Mouse (Mus musculus) megakaryocyte, embryonic 14.5 days (primary cell): ENCODE results near the gene Dnajb8. TPM values are rescaled to one million over a fixed set of nuclear protein-coding genes. Genes with fewer than 3 reads are reported as not detected.

Experiments
- H3K27me3 ChIP-seq: replicated peaks from 2 replicates; pipeline ENCODE3; 2012; ENCODE audit warnings: inconsistent platforms
- H3K36me3 ChIP-seq: replicated peaks from 2 replicates; pipeline ENCODE3; 2012; ENCODE audit warnings: low read length, inconsistent platforms, mixed read lengths
- H3K4me1 ChIP-seq: 2 replicates; pipeline ENCODE4 v1.6.1; 2012; ENCODE audit warnings: inconsistent platforms
- H3K4me3 ChIP-seq: replicated peaks from 2 replicates; pipeline ENCODE3; 2012; ENCODE audit warnings: moderate library complexity, mild to moderate bottlenecking, inconsistent platforms
- H3K9me3 ChIP-seq: 2 replicates; pipeline ENCODE4 v1.6.1; 2012; ENCODE audit warnings: inconsistent platforms
- FLI1 ChIP-seq: IDR thresholded peaks from 2 replicates; pipeline ENCODE4 v1.6.1; 2012; ENCODE audit warnings: low read length, inconsistent platforms, mixed read lengths
- GATA1 ChIP-seq: IDR thresholded peaks from 3 replicates; pipeline ENCODE4 v1.6.1; 2012; ENCODE audit warnings: mixed read lengths, low read length, inconsistent platforms, borderline replicate concordance
- polyA plus RNA-seq: library from polyadenylated mRNA; stranded (reverse); fragments of >175 nt; gene quantifications from 2 replicates; pipeline ENCODE4 v1.2.3, GENCODE M21; 2012; ENCODE audit warnings: low replicate concordance; ENCODE audit not compliant: insufficient read depth

Dnajb8 gene
- polyA plus RNA-seq: not detected in 2 replicates

- peaks cover 23% of the 10 kb centered on the region for H3K9me3 ChIP-seq
- peaks cover 91% of the 10 kb centered on the region for H3K27me3 ChIP-seq
- TF ChIP-seq GATA1 (no peak), FLI1 (no peak)
- no peak within 1 kb of the TSS for H3K4me3 ChIP-seq
- no peaks in the 10 kb centered on the region for H3K36me3 ChIP-seq
- H3K4me1 ChIP-seq: peaks cover 30% of the 10 kb centered on the region
Measured at GRCm38 (mm10) chr6:88221968-88222367, at the start of gene Dnajb8. Gene Dnajb8, plus strand, starts transcription at chr6:88222268.

DNA sequence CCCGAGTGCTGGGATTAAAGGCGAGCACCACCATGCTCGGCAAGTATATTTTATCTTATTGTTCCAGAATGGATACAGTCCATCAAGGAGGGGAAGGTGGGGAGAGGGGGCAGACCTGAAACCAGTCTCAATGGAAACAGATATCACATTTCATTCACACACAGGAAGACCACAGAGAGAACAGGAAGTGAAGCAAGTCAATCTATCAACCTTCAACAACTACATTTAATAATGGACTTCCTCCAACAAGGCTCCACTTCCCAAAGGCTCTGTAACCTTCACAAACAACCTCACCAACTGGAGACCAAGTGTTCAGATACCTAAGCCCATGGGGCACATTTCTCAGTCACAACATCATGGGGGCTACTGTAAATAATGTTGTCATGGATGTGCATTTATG lies 47.9 kb upstream of the Dnajb8 start:
- Histone ChIP-seq H3K9me3 (peaks cover 20% of the 10 kb centered on the region), H3K4me3 (no peak overlapping the region), H3K36me3 (peaks cover 5% of the 10 kb centered on the region), H3K27me3 (peaks cover 21% of the 10 kb centered on the region), H3K4me1 (peaks cover 10% of the 10 kb centered on the region)
- TF ChIP-seq GATA1 (no peak), FLI1 (no peak)

GRCm38 (mm10) chr6:88174676-88175075 lies 47.4 kb upstream of the Dnajb8 start:
- Histone ChIP-seq H3K27me3 (peaks cover 17% of the 10 kb centered on the region), H3K36me3 (peaks cover 5% of the 10 kb centered on the region), H3K4me3 (no peak overlapping the region), H3K4me1 (peaks cover 10% of the 10 kb centered on the region), H3K9me3 (peaks cover 20% of the 10 kb centered on the region)
- TF ChIP-seq GATA1: no peak
- no peak for TF ChIP-seq FLI1

GRCm38 (mm10) chr6:88184671-88185070 lies 37.4 kb upstream of the Dnajb8 start:
- Histone ChIP-seq H3K36me3 (peaks cover 31% of the 10 kb centered on the region), H3K4me3 (no peak overlapping the region), H3K27me3 (peaks cover 28% of the 10 kb centered on the region), H3K9me3 (no peaks in the 10 kb centered on the region), H3K4me1 (peaks cover 21% of the 10 kb centered on the region)
- TF ChIP-seq FLI1 (no peak), GATA1 (no peak)

GRCm38 (mm10) chr6:88188148-88188547 lies 33.9 kb upstream of the Dnajb8 start:
- Histone ChIP-seq H3K4me1 (peaks cover 43% of the 10 kb centered on the region), H3K27me3 (peaks cover 55% of the 10 kb centered on the region)
- no peak for TF ChIP-seq GATA1

GRCm38 (mm10) chr6:88189312-88190042 lies 32.6 kb upstream of the Dnajb8 start:
- no peaks in the 10 kb centered on the region for H3K9me3 ChIP-seq
- H3K4me1 ChIP-seq: peaks cover 52% of the 10 kb centered on the region
- peak overlapping the region; percentile 91 for H3K4me3 ChIP-seq
- TF ChIP-seq GATA1: no peak
- TF ChIP-seq FLI1: no peak
- peaks cover 68% of the 10 kb centered on the region for H3K27me3 ChIP-seq
- H3K36me3 ChIP-seq: peaks cover 43% of the 10 kb centered on the region

More at GRCm38 (mm10) chr6:88188148-88188547, 33.9 kb upstream of the Dnajb8 start:
- Histone ChIP-seq H3K9me3 (no peaks in the 10 kb centered on the region), H3K4me3 (no peak overlapping the region), H3K36me3 (peaks cover 43% of the 10 kb centered on the region)

DNA sequence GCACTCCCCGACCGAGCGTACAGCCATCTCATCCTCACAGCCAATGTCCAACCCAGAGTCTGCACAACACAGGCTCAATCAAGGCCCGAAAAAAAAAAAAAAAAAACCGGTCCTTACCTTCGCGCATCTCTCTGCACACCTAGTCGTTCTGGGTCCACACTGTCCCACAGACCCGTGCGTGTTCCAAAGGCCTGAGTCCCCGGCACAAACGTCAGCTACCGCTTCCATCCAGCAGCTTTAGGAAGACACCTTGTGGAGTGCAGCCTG lies 32.1 kb upstream of the Dnajb8 start:
- peaks cover 43% of the 10 kb centered on the region for H3K36me3 ChIP-seq
- H3K9me3 ChIP-seq: no peaks in the 10 kb centered on the region
- H3K4me1 ChIP-seq: peaks cover 53% of the 10 kb centered on the region
- peaks cover 73% of the 10 kb centered on the region for H3K27me3 ChIP-seq
- peak overlapping the region; percentile 91 for H3K4me3 ChIP-seq
- TF ChIP-seq GATA1 (no peak), FLI1 (no peak)

DNA sequence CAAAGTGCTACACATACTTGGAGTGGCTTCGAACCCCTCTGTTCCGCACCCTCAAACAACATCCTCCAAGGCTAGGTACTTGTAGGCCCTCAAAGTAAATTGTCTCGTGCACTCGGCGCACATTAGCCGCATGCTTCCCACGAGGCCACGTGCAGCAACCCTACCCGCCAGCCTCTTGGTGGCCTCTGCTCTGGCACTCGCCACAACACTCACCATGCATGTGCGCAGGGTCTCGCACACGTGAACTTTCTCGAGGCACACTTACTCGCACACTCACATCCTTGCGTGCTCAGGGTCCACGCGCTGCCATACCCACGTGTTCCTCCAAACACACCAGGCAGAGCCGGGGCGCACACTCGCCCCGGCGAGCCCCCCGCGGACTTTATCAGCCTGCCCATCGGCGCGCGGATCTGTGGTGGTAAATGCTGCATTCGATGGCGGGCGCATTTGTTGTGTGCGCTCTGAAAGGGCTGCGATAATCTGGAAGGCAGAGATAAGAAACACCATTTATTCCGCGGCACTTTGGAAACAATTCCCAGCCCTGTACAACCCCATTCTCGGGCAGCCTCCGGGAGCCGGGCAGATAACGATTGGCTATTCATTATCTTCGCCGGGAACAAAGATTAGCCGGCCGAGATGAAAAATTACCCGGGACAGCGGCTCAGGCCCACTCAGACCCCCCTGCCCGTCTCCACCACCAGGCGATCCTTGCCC lies 31.6 kb upstream of the Dnajb8 start:
- TF ChIP-seq GATA1: no peak
- no peak for TF ChIP-seq FLI1
- no peaks in the 10 kb centered on the region for H3K9me3 ChIP-seq
- H3K4me3 ChIP-seq: peak overlapping the region; percentile 53
- peaks cover 43% of the 10 kb centered on the region for H3K36me3 ChIP-seq
- peaks cover 58% of the 10 kb centered on the region for H3K4me1 ChIP-seq
- H3K27me3 ChIP-seq: peaks cover 78% of the 10 kb centered on the region

DNA sequence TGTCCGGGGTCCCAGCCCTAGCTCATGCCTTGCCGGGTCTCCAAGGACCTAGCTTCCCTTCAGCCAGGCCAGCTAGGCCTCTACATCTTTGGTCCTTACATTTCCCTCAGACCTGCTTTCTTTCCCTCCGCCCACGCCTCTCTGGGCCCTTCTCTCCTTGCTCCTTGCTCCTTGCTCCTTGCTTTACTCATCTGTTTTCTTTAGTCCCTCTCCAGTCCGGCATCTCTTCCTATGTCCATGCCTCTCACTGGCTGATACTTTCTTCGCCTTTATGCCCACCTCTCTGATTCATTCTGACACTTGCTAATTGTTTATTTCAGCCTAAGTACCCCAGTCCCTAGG lies 31.1 kb upstream of the Dnajb8 start:
- peaks cover 57% of the 10 kb centered on the region for H3K4me1 ChIP-seq
- H3K36me3 ChIP-seq: peaks cover 38% of the 10 kb centered on the region
- TF ChIP-seq GATA1 (no peak), FLI1 (no peak)
- no peaks in the 10 kb centered on the region for H3K9me3 ChIP-seq
- H3K4me3 ChIP-seq: no peak overlapping the region
- H3K27me3 ChIP-seq: peaks cover 79% of the 10 kb centered on the region

- H3K27me3 ChIP-seq: peaks cover 84% of the 10 kb centered on the region
- peaks cover 62% of the 10 kb centered on the region for H3K4me1 ChIP-seq
- no peaks in the 10 kb centered on the region for H3K9me3 ChIP-seq
- TF ChIP-seq FLI1: no peak
- TF ChIP-seq GATA1: no peak
- peaks cover 35% of the 10 kb centered on the region for H3K36me3 ChIP-seq
- no peak overlapping the region for H3K4me3 ChIP-seq
Measured at GRCm38 (mm10) chr6:88191411-88192070, 30.5 kb upstream of the Dnajb8 start.
